In the genomic region with DNA sequence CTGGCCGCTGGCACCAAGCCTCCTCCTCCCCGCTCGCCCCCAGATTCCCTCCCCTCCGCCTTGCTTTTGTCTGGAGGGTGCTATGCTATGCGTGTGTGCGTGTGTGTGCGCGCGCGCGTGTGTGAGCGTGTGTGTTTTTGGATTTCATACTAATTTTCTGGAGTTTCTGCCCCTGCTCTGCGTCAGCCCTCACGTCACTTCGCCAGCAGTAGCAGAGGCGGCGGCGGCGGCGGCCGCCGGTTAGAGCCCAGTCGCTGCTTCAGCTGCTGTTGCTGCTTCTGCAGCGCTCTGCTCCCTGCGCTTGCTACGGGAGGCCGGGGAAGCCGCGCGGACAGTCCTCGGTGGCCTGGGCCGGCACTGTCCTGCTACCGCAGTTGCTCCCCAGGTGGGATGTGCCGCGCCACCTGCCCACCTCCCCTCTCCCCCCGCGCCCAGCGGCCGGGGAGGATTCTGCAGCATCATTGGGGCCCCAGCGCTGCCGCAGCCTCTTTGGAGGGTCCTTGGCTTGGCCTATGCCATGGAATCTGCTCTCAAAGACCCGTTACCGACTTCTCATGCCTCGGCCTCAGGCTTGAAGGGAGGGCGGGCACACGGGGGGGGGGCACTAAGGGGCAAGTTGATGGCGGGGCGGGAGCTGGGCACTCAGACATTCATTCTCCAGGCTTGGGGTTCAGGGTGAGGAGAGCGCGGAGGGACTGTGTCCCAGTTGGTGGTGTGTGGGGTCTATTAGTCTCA, we compare ENCODE assay signal across 8 mouse cellular contexts. TPM values are rescaled to one million over a fixed set of nuclear protein-coding genes. Genes with fewer than 3 reads are reported as not detected.
DNase-seq lines count a peak whose midpoint lies in the region; ATAC-seq lines count a peak whose summit lies in the region.

No protein-coding gene starts in this region.

- 0 out of 2 replicates have a peak, but pooled peaks have one; percentile 46 for ATAC-seq in lung, embryonic 15.5 days (ENCODE audit: borderline replicate concordance, extremely low read depth, low FRiP score, low TSS enrichment)
- ATAC-seq in liver, embryonic 12.5 days = no peak

- no peaks in the 10 kb centered on the region for H3K36me3 ChIP-seq in lung, embryonic 15.5 days
- no peaks in the 10 kb centered on the region for H3K36me3 ChIP-seq in liver, embryonic 12.5 days

- H3K9me3 ChIP-seq in lung, embryonic 15.5 days = no peaks in the 10 kb centered on the region
- no peaks in the 10 kb centered on the region for H3K9me3 ChIP-seq in liver, embryonic 12.5 days (replicated peaks)

- H3K4me3 ChIP-seq in lung, embryonic 15.5 days = peak overlapping the region; percentile 43
- peak overlapping the region; percentile 45 for H3K4me3 ChIP-seq in liver, embryonic 12.5 days

- no peak overlapping the region for H3K27ac ChIP-seq in lung, embryonic 15.5 days
- no peak overlapping the region for H3K27ac ChIP-seq in liver, embryonic 12.5 days

- peaks cover 58% of the 10 kb centered on the region for H3K27me3 ChIP-seq in lung, embryonic 15.5 days
- H3K27me3 ChIP-seq in liver, embryonic 12.5 days (replicated peaks) = peaks cover 57% of the 10 kb centered on the region

- under 1% methylated on average over 47 of the region's 50 CpGs for WGBS in lung, embryonic 15.5 days
- WGBS in liver, embryonic 12.5 days (ENCODE audit: insufficient replicate concordance) = 3% methylated on average over 50 of the region's 50 CpGs

- H3K4me1 ChIP-seq in lung, embryonic 15.5 days = peaks cover 18% of the 10 kb centered on the region
- H3K4me1 ChIP-seq in liver, embryonic 12.5 days = 0 out of 2 replicates have a peak, but pooled peaks cover 2% of the 10 kb centered on the region

- DNase-seq in lung, postnatal 25 days (ENCODE audit: low spot score) = no peak
- peak; percentile 76 for DNase-seq in embryo, embryonic 10.5 days (ENCODE audit: low spot score)
- DNase-seq in gastrocnemius, postnatal 4 days (ENCODE audit: low spot score in 2 of 2) = peak; percentile 30 to 35
- peak; percentile 90 for DNase-seq in layer of hippocampus, adult 11-12 months (ENCODE audit: low spot score)
- DNase-seq in retina, embryonic 14.5 days (ENCODE audit: low spot score) = peak; percentile 78
- no peak for DNase-seq in thymus, postnatal 36 days

- peak overlapping the region; percentile 92 for H3K4me2 ChIP-seq in lung, embryonic 15.5 days
- H3K4me2 ChIP-seq in liver, embryonic 12.5 days = peak overlapping the region; percentile 68

- H3K9ac ChIP-seq in lung, embryonic 15.5 days = no peak overlapping the region
- no peak overlapping the region for H3K9ac ChIP-seq in liver, embryonic 12.5 days

RNA-seq across cellular contexts. Expression of a gene that starts 1.4 kb away (rescaled TPM):
- polyA plus RNA-seq in lung, embryonic 15.5 days (2015; fragmentation: Nextera tagmentation; extraction: Ambion mirVana) = 3.6 and 3.8 TPM in 2 replicates
- 10 to 100 TPM; 21.7 to 24.8 TPM for total RNA-seq in gastrocnemius, postnatal 4 days (2021)
- polyA plus RNA-seq in liver, embryonic 12.5 days (2016; fragmentation: Nextera tagmentation; extraction: Ambion mirVana) = 0.20 TPM in 2 replicates

Comparison
In these comparisons a context has a peak if more than half of its experiments do, and no peak if none do; other contexts are left out.
1. DNase-seq: peak in embryo, embryonic 10.5 days (single experiment), gastrocnemius, postnatal 4 days (2 of 2), layer of hippocampus, adult 11-12 months (single experiment) and retina, embryonic 14.5 days (single experiment); none in lung, postnatal 25 days (single experiment) and thymus, postnatal 36 days (0 of 2).